Mouse (Mus musculus) neutrophil, adult 65 days (primary cell): Measurements from ENCODE around the gene Vps37d. TPM values are rescaled to one million over a fixed set of nuclear protein-coding genes. Genes with fewer than 3 reads are reported as not detected.

ENCODE experiments used
- total RNA-seq: library from RNA; stranded (reverse); gene quantifications from 2 replicates; pipeline ENCODE4 v1.2.4, GENCODE M21; 2023

The Vps37d gene
- total RNA-seq = not detected in 2 replicates

GRCm38 (mm10) chr5:135077564-135078481, at the start of gene Vps37d:
Gene Vps37d, minus strand, starts transcription at chr5:135078266.

DNA sequence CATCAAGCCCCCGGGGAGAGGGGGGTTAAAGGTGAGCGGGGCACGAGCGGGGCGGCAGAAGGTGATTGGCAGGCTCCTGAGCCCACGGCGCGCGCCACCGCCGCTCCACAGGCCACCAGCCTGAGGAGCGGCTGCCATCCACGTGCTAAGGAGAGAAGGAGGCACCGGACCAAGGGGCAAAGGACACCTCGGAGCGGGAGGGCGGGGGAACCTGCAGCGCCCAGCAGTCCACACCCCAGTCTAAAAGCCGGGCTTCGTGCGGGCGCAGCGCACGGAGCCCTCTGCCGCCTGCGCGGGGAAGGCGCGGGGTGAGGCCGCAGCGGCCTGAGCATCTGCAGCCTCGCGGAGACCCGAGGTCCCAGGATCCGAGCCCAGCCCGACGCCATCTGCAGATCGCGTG, 11.6 kb upstream of the Vps37d start, which contains the start of gene Mlxipl:
TSS of gene Mlxipl (plus strand) at position 238 of the 400 bp plus-strand sequence.

GRCm38 (mm10) chr5:135064909-135065446, 13.1 kb downstream of the Vps37d start, which contains the start of gene Bud23:
Gene Bud23, minus strand, starts transcription at chr5:135064959.

DNA sequence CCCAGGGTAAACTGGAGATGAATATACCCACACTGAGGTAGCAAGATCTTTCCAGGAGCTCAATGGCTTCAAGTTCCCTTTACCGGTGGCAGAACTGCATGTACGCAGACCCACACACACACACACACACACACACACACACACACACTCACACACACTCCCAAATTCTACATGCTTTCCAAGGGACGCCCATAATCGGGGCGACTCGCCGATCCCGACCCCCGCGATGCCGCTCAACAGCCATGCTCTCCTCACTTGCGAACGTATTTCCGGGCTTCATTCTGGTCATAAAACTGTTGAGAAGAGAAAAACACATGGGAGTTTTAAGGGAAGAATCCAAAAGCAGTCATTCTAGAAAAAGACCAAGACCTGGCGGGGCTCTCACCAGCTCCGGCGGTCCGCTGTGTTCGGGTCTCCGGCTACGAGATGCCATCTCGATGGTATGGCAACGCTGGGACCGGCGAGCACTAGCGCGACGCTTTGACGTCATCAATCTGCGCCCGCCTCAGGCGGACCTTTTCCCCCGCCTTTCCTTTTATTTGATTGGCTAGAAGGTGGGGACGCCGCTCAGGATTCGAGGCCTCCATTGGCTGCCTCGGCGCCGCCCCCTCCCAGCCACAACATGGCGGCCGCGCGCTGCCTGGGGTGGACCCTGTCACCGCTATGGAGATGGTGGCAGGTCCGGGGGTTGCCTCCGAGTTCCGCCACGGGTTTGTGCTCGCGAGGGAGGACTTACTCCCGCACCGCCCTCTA, 14.3 kb downstream of the Vps37d start, which contains the start of gene Dnajc30:
TSS of gene Dnajc30 (plus strand) at position 574 of the 753 bp plus-strand sequence.

GRCm38 (mm10) chr5:135023344-135024173, 54.5 kb downstream of the Vps37d start, which contains the start of gene Stx1a:
Gene Stx1a, plus strand, starts transcription at chr5:135023482.

Other genes with a start within 250 kb of the Vps37d start
- not detected in 2 replicates for gene Tmem270, start 171.5 kb downstream of the Vps37d start, total RNA-seq
- gene Cldn13, start 162.7 kb downstream of the Vps37d start, total RNA-seq = 0.60 and 1.4 TPM in 2 replicates
- gene Mettl27, start 145.9 kb downstream of the Vps37d start, total RNA-seq = 1.6 and 1.8 TPM in 2 replicates
- not detected in 2 replicates for gene Cldn4, start 131.3 kb downstream of the Vps37d start, total RNA-seq
- gene Cldn3, start 92.1 kb downstream of the Vps37d start, total RNA-seq = not detected in 2 replicates
- gene Abhd11, start 69.1 kb downstream of the Vps37d start, total RNA-seq = 16.6 and 19.8 TPM in 2 replicates
- 0.29 TPM in 1 of 2 replicates, not detected in the other for gene Stx1a, start 54.8 kb downstream of the Vps37d start, total RNA-seq
- 14.7 and 16.3 TPM in 2 replicates for gene Dnajc30, start 14.1 kb downstream of the Vps37d start, total RNA-seq
- gene Bud23, start 13.3 kb downstream of the Vps37d start, total RNA-seq = 35.7 and 37.2 TPM in 2 replicates
- gene Mlxipl, start 11.6 kb upstream of the Vps37d start, total RNA-seq = 0.77 TPM in 1 of 2 replicates, not detected in the other
- 8.1 and 9.3 TPM in 2 replicates for gene Tbl2, start 71.4 kb upstream of the Vps37d start, total RNA-seq
- 32.0 and 34.6 TPM in 2 replicates for gene Bcl7b, start 90.0 kb upstream of the Vps37d start, total RNA-seq
- 79.3 and 103 TPM in 2 replicates for gene Baz1b, start 109.0 kb upstream of the Vps37d start, total RNA-seq
- 0.19 and 0.27 TPM in 2 replicates for gene Fzd9, start 173.0 kb upstream of the Vps37d start, total RNA-seq